Mouse (Mus musculus): ENCODE results near the gene Zfp654. TPM values are rescaled to one million over a fixed set of nuclear protein-coding genes. Genes with fewer than 3 reads are reported as not detected.

Zfp654 gene
- total RNA-seq, 4 experiments from 2014 or later: 20.0 to 27.8 (median 26.1) TPM

GRCm38 (mm10) chr16:64852441-64852871, 1.0 kb upstream of the Zfp654 start:
- no peak for DNase-seq

GRCm38 (mm10) chr16:64851085-64851562, 328 bp downstream of the Zfp654 start:
- DNase-seq: no peak

GRCm38 (mm10) chr16:64850287-64851084, 966 bp downstream of the Zfp654 start:
- peak; percentile 56 for DNase-seq

- DNase-seq: no peak
These were observed 5.5 kb downstream of the Zfp654 start for GRCm38 (mm10) chr16:64845947-64846346.

GRCm38 (mm10) chr16:64842374-64842729, 9.1 kb downstream of the Zfp654 start:
- no peak for DNase-seq

GRCm38 (mm10) chr16:64841481-64842373, 9.7 kb downstream of the Zfp654 start:
- DNase-seq: no peak

- no peak for DNase-seq
These were observed 14.7 kb downstream of the Zfp654 start for GRCm38 (mm10) chr16:64836709-64837108.

- DNase-seq: no peak
These were observed 15.4 kb downstream of the Zfp654 start for GRCm38 (mm10) chr16:64835996-64836545.

- DNase-seq: no peak
These were observed 21.2 kb downstream of the Zfp654 start for GRCm38 (mm10) chr16:64830291-64830690.

- DNase-seq: no peak
These were observed 27.0 kb downstream of the Zfp654 start for GRCm38 (mm10) chr16:64824474-64824873.

GRCm38 (mm10) chr16:64823890-64824289, 27.6 kb downstream of the Zfp654 start:
- DNase-seq: no peak

GRCm38 (mm10) chr16:64817094-64817765, 34.2 kb downstream of the Zfp654 start:
- DNase-seq: no peak

GRCm38 (mm10) chr16:64803041-64803440, 48.4 kb downstream of the Zfp654 start:
- no peak for DNase-seq

- no peak for DNase-seq
These were observed 49.8 kb downstream of the Zfp654 start for GRCm38 (mm10) chr16:64801638-64802037.

GRCm38 (mm10) chr16:64800393-64800792, 51.1 kb downstream of the Zfp654 start:
- DNase-seq: no peak

GRCm38 (mm10) chr16:64794802-64795201, 56.6 kb downstream of the Zfp654 start:
- DNase-seq: no peak

- no peak for DNase-seq
These were observed 61.7 kb downstream of the Zfp654 start for GRCm38 (mm10) chr16:64789706-64790105.

GRCm38 (mm10) chr16:64775516-64775915, 75.9 kb downstream of the Zfp654 start:
- DNase-seq: no peak

GRCm38 (mm10) chr16:64771431-64771818, 80.0 kb downstream of the Zfp654 start:
- DNase-seq: no peak

- DNase-seq: peak; percentile 74
These were observed 80.7 kb downstream of the Zfp654 start, which contains the start of gene 4930453N24Rik for GRCm38 (mm10) chr16:64770521-64771430. Gene 4930453N24Rik, minus strand, starts transcription at chr16:64771161.

GRCm38 (mm10) chr16:64766696-64767300, 84.7 kb downstream of the Zfp654 start:
- DNase-seq: no peak

Data from adrenal gland, adult 8-10 months (tissue).